Mouse (Mus musculus) right cerebral cortex, postnatal 14 days (tissue): ENCODE measurements at regions not wholly inside any gene's neighbourhood (a gene's known extent, or its start where the extent isn't known, plus 50 kb on each side); places are given as distances from the start of the nearest gene placed in this dataset.

Source experiments
- DNase-seq: peaks from one replicate; pipeline ENCODE4 v3.0.0; 2022

DNA sequence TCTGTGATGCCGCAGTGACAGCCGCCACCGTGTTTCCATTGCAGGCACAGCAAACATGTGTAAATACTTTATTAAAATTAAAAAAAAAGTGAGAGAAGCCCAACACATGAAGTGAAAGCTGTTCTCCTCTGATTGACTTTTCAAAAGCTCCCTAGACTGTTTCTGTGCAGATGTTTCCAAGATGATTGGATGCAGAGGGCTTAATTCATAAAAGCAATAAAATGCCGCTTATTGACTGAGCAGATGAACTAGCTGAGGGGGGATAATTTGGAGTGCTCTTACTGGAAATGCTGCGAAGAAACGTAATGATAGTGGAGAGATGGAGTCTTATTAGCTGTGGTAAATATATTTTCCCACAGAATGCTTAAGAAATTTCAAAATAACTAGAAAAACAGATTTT lies 170.4 kb downstream of the Rnf144a start:
- no peak for DNase-seq

DNA sequence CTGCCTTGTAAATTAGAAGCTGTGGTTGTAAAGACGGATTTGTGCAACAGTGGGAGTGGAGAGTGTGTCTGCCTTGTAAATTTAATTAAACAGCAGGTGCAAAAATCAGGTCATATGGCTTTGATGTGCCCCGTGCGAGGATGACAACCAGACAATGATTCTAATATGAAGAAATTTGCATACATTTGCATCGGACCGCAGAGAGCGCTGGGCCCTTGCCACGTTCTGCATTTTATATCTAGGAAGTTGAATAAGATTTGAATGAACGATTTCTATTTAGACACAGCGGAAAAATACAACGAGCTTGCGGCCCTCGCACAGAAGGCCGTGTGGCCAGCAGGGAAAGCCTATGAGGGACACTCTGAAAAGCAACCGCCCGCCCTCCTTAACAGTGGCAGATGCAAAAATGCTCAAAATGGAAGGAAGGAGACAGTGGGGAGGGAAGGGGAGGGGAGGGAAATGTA lies 187.5 kb downstream of the Rnf144a start:
- peak; percentile 31 for DNase-seq

DNA sequence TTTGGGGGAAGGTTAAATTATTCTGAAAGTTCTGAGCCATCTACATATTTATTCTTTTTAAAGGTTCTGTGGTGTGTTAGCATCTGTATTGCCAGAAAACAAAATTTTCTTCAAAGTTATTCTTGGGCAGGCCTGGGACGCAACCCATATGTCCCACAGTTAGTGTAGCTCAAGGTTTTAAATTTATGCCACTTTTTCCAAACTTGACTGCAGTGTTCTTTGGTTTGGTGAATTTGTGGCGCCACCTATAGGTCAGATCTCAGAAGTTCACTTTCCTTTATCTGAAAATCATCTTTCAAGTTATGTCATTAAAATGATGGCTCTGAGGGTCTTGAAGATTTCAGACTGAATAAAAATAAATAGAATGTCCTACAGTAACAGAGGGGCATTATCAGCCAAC lies 188.7 kb downstream of the Rnf144a start:
- peak; percentile 25 for DNase-seq

DNA sequence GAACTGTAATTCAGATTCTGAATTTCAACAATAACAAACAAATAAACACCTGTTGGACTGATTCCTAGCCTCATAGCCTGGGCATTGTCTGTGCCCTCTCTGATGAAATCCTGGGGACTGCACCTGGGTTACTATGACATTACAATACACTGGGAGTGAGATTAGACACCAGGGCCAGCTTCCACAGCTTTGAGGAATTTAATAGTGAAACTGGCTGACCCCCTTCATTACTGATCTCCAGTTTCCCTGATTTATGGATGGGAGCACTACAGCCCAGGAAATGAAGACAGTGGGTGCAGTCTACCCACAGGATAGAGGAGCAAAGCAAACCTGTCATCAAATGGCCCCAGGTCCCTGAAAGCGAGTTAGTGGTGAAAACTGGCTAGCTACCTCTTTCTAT lies 202.6 kb downstream of the Rnf144a start:
- no peak for DNase-seq

DNA sequence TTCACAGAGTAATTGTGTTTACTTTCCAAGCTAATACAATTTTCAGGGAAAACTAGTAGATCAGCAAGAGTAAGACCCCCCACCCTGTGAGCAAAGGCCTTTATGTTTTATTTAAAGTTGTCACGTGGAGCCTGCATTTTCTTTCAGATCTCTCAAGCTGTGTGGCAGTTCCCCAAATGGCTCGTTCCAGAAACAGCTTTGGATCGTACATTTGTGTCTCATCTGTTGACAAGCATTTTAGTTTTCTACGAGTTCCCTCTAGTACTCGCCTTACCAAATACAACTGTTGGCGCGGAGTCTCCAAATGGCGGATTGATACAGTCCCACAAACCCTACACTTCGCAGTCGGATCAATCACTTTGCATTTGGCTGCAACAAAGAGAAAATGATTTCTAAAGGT lies 203.6 kb downstream of the Rnf144a start:
- no peak for DNase-seq

DNA sequence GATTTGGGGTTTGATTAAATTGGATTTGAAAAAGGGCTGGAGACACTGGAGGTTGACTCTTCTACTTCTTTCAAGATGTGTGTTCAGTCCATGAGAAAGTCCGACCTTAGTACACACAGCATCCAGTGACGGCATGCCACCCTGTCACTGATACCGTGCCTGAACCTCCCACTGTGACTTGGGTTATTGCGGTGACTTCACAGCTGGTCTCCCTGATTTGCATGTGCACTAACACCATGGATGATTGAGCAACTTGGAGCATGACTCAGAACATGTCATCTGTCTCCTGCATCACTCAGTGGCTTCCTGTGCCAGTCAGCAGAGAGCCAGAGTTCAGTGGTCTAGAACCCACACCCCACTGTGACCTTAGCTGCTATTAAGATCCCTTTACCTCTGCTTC lies 208.3 kb downstream of the Rnf144a start:
- DNase-seq = no peak

DNA sequence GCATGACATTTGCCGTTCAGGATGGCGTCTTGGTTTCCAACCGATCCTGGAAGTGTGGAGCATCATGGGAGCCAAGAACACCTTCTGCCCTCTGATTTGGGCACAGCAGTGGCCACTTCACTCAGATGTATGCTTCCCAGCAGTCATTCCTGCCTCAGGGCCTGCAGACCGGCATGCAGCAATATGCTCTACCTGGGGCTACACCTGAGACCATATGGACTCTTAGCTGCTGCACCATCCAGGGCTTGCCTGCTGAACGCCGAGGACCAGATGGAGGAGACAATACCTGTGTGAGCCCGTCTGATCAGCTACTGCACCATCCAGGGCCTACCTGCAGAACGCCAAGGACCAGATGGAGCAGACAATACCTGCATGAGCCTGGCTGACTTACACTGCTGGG lies 209.0 kb downstream of the Rnf144a start:
- DNase-seq = no peak

DNA sequence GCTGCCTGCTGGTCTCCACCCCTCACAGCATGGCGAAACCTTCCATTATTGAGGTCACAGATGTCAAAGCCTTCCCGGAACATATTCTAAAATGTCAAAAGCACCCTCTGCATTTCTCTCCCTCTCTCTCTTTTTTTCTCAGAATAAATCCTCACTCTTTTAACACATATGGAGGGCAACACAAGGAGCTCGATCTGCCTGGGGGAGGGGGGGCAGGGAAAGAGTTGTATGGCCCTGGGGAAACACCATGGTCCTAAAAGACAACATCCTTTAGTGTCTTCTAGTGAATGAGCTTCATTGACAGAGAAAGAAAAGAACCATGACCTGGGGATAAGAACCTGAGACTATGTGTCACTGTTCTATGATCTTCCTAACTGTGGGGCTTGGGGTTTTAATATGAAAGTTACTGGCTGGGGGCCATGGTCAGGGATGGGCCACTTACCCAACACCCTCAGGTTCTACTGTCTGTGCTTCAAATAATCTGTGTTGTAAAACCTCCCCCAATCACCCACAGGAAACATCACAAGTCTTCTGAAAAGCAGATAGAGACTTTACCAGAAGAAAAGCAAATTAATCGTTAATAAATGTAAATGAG lies 223.0 kb downstream of the Rnf144a start:
- DNase-seq = no peak

DNA sequence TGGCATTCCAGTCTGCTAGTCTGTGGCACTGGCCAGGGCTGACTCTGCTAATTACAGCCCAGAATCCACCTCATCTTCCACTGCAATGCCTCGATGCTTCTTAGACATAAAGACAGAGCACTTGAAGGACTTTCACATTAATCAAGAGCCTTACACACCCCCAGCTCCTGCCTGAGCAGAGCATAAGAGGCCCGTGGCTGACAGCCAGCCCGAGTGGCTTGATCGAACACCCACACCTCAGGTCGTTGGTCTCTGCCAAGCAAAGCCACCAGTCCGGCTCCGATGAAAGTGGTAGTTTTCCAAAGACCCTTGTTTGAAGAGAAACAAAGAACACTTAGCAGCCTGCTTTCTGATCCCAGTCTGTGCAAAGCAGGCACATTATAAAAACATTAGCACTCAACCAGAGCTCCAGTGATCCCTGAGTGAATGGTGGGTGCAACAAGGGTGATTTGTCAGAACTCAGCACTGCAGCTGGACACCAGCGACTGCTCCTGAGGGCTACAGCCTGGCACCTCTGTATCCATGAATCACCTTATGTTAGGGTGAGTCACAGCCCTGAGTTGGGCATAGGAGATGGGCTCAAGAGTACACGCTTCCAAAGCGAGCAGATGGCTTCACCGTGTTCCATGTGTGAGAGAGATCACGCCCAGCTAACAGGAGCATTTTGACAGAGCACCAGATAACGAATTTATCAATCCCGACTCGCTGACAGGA lies 223.6 kb downstream of the Rnf144a start:
- no peak for DNase-seq

DNA sequence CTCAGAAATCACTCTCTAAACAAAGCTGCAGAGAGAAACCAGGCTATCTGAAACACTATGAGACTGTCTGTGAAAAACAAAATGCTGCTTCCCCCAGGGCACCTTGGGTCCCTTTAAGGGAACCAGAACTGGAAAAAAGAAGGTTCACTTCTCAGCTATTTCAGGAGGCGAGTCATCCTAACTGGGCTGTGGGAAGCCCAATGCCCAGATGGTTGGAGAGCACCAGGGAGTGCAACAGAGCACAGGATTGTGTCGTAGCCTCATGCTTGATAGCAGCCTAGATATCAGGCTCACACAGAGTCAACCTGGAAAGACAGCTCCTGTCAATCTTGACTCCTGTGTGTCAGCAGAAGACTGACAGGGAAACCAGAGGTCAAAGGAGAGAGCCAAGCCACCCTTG lies 226.1 kb downstream of the Rnf144a start:
- DNase-seq = no peak

DNA sequence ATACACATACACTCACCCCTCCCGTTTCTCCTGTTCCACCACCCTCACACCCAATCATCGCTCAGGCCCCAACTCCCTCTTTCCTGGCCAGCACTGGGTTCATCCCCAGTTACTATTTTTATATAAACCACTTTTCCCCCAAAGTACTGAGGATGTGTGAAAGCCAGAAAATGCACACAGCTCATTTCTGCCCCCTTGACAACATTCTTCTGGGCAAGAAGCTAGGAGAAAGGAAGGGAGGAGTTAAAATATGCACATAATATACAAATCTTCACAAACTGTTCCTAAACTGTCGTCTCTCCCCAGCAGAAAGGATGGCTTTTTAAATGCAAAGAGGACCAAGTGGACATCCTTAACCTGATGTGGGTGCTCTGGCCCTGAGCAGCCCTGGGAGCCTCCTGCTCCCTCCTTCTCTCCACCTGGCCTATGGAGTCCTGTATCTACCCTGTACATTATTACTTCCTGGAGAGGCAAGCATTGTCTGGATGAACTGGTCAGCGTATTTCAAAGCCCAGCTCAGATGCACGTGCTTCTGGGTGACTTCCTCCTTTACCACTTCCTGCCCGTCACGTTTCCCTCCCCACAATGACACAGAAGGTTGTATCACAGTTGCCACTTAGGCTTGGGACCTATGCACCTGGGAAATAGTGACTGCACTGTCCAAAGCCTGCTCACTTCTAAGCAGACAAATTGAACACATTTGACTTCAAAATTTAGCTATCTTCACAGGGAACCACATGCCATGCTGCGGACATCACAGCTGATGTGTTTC lies 227.8 kb downstream of the Rnf144a start:
- no peak for DNase-seq

DNA sequence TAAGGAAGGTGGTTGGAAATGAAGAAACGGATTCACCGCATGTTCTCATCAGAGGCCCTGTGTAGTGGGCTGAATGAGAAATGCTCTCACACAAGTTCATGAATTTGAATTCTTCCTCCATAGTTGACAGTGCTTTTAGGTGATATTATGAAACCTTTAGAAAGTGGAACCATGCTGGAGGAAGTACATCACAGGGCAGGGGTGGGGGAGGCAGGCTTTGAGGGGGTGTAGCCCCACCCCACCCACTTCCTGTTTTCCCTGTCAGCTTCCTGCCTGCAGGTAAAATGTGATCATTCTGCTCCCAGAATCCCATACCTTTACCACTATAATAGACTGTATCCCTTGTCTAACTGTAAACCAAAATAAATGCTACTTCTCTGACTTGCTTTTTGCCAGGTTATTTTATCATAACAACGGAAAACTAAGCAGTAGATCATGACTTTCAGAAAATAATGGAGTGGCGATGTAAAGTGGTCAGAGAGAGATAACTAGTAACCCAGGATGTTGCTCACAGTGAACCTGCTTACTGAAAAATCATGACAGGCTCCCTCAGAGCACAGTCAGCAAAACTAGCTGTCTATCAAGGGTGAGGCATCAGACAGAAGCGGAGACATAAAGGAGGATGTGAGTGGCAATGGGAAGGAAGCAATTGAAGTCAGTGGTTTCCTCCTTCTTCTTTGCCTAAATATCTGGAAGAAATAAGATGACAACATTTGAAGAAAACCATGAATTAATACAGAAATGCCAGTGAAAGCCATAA lies 230.2 kb downstream of the Rnf144a start:
- DNase-seq = no peak

DNA sequence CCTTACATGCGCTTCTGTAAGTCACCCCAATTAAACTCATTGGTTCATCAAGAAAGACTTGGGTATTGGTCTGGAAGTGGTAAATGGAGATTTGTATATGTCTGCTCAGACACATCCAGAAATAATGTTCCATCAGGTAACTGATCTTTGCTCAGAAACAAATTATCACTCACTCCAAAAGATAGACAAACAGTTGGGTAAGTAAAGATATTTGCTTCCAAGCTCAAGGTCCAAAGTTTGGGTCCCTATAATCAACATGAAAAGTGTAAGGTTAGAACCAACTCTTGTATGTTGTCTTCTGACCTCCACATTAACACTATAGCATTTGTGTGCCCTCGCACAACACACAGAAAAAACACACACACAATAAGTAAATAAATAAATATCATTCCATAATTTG lies 232.0 kb downstream of the Rnf144a start:
- DNase-seq = no peak

DNA sequence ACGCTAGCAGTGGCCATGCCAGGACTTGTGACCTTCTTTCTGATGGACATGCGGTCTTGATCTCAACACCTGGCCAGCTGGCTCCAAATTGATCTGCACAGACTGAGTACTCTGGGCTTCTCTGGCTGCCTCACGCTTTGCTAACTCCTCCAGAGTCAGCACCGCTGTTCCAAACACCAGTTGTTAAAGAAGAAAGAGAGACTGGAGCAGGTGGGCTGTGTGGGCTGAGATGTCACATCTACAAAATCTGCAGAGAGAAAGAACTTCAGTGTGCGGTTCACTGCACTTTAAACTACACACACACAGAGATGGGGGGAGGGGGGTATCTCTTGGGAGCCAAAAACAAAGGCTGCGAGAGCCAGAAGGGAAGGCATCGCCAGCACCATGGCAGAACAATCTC lies 234.2 kb downstream of the Rnf144a start:
- DNase-seq = peak; percentile 14

DNA sequence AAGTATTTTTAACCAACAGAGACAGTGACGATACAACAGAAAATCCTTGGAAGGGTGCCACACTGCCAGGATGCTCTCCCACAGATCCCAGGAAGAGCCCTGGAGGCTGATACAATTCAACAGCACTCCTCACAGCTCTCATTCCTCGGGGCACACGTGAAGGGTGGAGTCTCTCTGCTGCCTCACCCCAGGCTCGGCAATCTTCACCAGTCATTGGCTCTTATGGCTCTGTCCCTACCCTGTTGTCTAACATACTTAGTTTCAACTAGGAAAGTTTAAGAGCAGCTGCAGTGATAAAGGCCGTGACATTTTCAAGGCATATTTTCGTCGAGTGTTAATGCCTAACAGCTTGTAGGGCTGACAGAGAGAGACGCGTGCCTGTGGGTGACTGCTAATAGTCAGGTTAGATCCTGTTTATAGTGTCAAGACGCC lies 238.8 kb downstream of the Rnf144a start:
- DNase-seq = no peak

DNA sequence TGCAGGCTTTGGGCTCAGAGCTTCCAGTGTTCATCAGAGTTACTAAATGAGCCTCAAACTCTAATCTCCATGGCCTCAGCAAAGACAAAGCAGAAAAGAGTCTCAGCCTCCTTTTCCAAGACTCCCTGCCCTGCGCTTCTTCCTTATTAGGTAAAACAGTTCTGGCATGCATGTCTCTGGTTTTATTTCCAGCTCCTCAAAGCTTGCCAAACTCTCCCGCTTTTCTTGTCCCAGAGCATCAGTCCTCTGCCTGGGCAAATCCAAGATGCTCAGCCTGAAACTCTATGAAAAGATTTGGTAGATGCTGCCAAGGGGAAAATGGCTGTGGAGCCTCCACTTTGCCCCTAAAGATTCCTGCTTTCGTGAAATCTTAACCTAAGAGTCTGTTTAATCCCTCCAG lies 251.6 kb downstream of the Rnf144a start:
- no peak for DNase-seq

DNA sequence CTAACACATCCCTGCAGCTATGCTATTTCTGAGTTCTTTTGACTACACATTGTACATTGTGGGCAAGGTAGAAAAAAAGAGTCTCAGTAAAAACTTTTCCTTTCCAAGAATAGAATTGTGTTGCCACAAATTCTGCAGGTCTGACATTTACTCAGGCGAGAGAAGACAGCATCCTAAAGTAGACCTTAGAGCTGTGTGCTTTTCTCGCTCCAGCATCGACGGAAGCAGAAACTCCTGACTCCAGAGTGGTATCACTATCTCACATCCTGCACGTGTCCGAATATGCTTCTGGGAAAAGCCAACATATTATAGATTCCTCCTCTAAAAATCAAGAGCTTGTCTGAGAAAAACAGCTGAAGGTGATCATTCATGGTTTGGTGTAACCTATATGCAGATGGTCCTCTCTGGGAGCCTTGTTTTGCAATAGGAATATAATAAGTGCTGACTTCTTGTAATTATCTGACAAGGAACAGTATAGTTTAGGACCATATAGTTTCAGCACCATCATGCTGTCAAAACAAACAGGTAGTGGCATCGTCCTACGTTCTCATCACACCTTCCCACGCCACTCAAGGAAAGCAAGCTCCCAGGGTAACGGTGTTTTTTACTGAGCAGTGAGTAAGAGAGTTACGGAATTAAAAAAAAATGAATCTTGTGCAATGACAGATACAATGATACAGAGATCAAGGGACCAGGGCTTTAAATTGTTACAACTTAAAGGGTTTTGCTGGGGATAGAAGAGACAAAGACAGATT lies 254.0 kb downstream of the Rnf144a start:
- DNase-seq = no peak

DNA sequence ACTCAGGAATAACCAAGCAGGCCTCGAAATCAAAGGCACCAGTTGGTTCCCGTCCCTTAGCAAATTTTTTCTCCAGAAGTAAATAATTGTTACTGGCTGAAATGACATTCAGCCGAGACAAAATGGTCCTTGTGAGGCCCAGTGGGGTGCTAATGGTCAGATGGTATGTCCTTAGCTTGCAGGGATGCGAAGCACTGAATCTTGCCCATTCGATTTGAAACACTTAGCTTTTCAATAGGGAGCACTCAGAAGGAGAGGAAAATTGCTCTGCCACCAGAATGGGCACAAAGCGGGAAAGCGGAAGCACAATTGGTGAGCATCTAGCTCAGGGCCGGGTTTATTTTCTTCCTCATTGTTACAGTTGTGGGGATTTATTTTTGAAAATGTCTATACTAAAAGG lies 262.1 kb downstream of the Rnf144a start:
- DNase-seq = no peak

DNA sequence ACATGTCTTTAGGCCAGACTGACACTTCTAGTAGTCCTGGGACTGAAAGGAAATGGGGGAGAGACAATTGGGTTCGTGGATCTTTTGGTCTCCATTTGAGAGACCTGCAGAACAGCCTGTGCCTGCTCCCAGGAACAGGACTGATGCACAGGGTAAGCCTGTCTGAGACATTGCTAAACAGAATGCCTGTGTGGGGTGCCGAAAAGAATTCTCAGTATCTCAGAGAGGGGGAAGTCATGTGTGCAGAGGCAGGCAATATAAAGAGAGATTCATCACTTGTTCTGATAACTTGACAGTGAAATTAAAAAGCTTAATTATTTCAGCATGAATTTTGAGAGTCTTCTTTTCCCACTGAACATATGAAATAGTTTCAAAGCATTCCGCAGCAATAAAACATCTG lies 268.7 kb downstream of the Rnf144a start:
- no peak for DNase-seq

DNA sequence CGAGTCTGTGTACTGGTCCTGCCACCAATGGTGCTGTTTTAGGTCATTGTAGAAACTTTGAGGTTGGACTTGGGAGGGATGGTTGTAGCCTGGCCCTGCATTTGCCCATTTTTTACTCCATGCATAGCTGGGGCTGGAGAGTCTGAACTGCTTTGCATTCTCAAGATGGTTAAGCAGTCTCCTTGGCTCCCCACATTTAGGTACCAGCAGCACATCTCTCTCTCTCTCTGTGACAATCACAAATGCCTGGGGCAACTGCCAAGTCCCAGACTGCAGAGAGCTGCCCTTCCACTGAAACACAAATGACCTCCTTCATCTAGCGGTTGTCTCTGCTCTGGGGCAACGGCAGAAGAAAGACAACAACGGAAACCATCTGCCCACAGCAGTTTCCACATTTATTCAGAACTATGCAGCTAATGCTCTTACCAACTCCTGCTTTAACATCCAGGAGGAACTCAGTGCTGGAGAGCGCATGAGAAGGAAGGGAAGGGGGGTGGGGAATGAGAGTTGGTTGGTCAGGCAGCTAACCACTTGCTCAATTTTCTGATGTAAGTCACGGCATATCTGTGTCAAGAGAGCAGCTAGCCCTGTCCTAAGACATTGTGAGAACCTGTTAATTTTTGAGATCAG lies 269.9 kb downstream of the Rnf144a start:
- DNase-seq = no peak

DNA sequence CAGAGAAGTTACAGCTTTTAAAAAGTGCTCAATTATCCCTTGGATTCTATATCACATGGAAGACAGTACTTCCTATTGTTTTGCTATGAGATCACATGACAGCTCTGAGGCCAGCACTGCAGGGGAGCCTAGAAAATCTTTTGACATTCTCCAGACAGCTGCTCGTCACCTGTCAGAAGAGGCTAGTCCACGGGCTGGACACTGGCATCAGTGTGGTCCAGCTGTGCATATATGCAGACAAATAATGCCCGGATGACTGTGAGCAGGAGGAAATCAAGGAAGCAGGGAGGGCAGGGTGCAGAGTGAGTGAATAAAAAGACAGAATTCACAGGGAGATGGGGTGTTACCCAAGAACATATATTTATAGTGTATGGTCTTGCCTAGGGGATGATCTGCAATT lies 270.4 kb downstream of the Rnf144a start:
- no peak for DNase-seq

DNA sequence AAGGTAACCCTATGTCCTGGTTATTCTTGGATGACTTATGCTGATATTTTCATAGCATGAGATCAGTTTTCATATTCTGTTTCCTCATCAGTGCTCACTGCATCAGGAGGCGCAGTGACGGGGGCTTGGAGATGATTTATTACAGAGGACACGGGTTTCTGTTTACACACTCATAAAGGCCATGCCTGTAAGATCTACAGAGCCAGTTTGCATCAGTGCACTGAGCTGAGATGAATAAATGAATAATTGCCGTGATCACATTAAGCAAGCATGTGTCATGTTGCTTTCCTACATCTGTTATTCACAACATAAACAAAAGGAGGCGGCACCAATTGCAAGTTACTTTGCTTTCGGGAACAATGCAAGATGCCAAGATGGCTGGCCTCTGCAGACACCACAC lies 271.6 kb downstream of the Rnf144a start:
- DNase-seq = no peak
